ENCODE assay signal across 18 mouse cellular contexts in the genomic region with DNA sequence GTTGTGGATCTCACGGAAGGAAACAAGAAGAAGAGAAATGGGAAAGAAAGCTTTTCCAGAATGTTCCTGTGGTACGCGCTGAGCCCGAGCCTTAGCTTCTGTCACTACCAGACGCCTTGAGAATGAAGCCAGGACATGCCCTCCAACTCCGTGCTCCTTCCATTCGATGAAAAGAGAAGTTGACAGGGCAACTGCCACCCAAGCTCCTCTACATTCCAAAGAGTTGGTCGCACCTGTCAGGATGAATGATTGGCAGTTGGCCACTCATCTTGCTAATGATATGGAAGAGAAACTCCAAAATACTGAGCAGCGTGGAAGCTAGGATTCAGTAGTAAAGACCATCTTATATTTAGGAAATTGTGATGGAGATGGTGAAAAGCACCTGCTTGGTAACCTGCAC.
DNase-seq lines count a peak whose midpoint lies in the region; ATAC-seq and TF ChIP-seq lines count a peak whose summit lies in the region.
"Had no signal": no experiment of that assay in that cellular context is flagged by ENCODE, and none has a peak within 500 bp of the region (broad histone marks: within the 10 kb centered on the region; RNA-seq: fewer than 3 reads in every experiment).

No protein-coding gene starts in this region.

- peak; percentile 79 for ATAC-seq in forebrain, postnatal 0 days
- ATAC-seq in inflammation-experienced regulatory T-cells, adult 6 months, result no peak
- no peak for ATAC-seq in intestine, embryonic 16.5 days

- DNase-seq in cerebellum, adult 11-12 months, result peak; percentile 27
- no peak for DNase-seq in cerebellum, adult 9-10 months
- DNase-seq in left cerebral cortex, postnatal 4 days, result peak; percentile 74
- no peak for DNase-seq in left cerebral cortex, postnatal 10 days (ENCODE audit: extremely low spot score in 1 of 2, low spot score in 2 of 2)
- DNase-seq in cerebellum, adult 18-20 months, result peak; percentile 10 to 24
- DNase-seq in forebrain, postnatal 0 days, result peak; percentile 76
- DNase-seq: adrenal gland, postnatal 25 days; gastrocnemius, adult 2 months; kidney, adult 11 months; kidney, postnatal 10 days; lung, embryonic 14.5 days had no signal

- no peaks in the 10 kb centered on the region for H3K36me3 ChIP-seq in forebrain, postnatal 0 days (ENCODE audit: insufficient read depth)
- no peaks in the 10 kb centered on the region for H3K36me3 ChIP-seq in intestine, embryonic 16.5 days (ENCODE audit: control insufficient read depth, insufficient read depth, low read length)
- H3K36me3 ChIP-seq: embryonic facial prominence, embryonic 12.5 days had no signal

- no peak overlapping the region for H3K27ac ChIP-seq in forebrain, postnatal 0 days (ENCODE audit: low read depth, low read length)
- no peak overlapping the region for H3K27ac ChIP-seq in intestine, embryonic 16.5 days (ENCODE audit: low read length)
- H3K27ac ChIP-seq: embryonic facial prominence, embryonic 12.5 days; gastrocnemius, adult 2 months; stomach, postnatal 0 days had no signal

- WGBS in forebrain, postnatal 0 days, result 41% methylated on average over 9 of the region's 9 CpGs
- WGBS in intestine, embryonic 16.5 days, result 86% methylated on average over 9 of the region's 9 CpGs

- no peaks in the 10 kb centered on the region for H3K27me3 ChIP-seq in forebrain, postnatal 0 days (ENCODE audit: insufficient read depth, low read length)
- no peaks in the 10 kb centered on the region for H3K27me3 ChIP-seq in intestine, embryonic 16.5 days (replicated peaks; ENCODE audit: control insufficient read depth, insufficient read depth, low read length)
- H3K27me3 ChIP-seq: CH12.LX; embryonic facial prominence, embryonic 12.5 days had no signal

- H3K9ac ChIP-seq in forebrain, postnatal 0 days, result no peak overlapping the region
- no peak overlapping the region for H3K9ac ChIP-seq in intestine, embryonic 16.5 days (ENCODE audit: low read depth, low read length)
- H3K9ac ChIP-seq: embryonic facial prominence, embryonic 12.5 days; lung, embryonic 14.5 days had no signal

- H3K4me3 ChIP-seq in forebrain, postnatal 0 days (ENCODE audit: low read depth, low read length), result no peak overlapping the region
- no peak overlapping the region for H3K4me3 ChIP-seq in intestine, embryonic 16.5 days (ENCODE audit: low read length)
- H3K4me3 ChIP-seq: embryonic facial prominence, embryonic 12.5 days; gastrocnemius, adult 2 months had no signal

- H3K9me3 ChIP-seq in forebrain, postnatal 0 days (ENCODE audit: low read length), result no peaks in the 10 kb centered on the region
- no peaks in the 10 kb centered on the region for H3K9me3 ChIP-seq in intestine, embryonic 16.5 days (ENCODE audit: control insufficient read depth, low read length)
- H3K9me3 ChIP-seq: embryonic facial prominence, embryonic 12.5 days had no signal

- intact Hi-C loops in left cerebral cortex, postnatal 4 days (cut with DNase I), result no loop called here
- intact Hi-C loops in left cerebral cortex, postnatal 10 days (cut with DNase I), result loop anchor here (10.0 kb wide), 1 partner anchor 1307 kb away; a partner anchor contains a TSS

- H3K4me1 ChIP-seq in forebrain, postnatal 0 days (ENCODE audit: insufficient read depth), result no peaks in the 10 kb centered on the region
- H3K4me1 ChIP-seq in intestine, embryonic 16.5 days (ENCODE audit: control insufficient read depth, insufficient read depth, low read length), result no peaks in the 10 kb centered on the region
- H3K4me1 ChIP-seq: embryonic facial prominence, embryonic 12.5 days had no signal

- TF ChIP-seq CTCF in forebrain, postnatal 0 days (IDR thresholded peaks at IDR 0.05; ENCODE audit: low read depth), result no peak

- peak overlapping the region; percentile 29 for H3K4me2 ChIP-seq in forebrain, postnatal 0 days (ENCODE audit: low read depth)
- no peak overlapping the region for H3K4me2 ChIP-seq in intestine, embryonic 16.5 days (ENCODE audit: low read depth, low read length)
- H3K4me2 ChIP-seq: embryonic facial prominence, embryonic 12.5 days; heart, embryonic 11.5 days; liver, embryonic 11.5 days; lung, embryonic 14.5 days had no signal

Comparison
In these comparisons a context has a peak if more than half of its experiments do, and no peak if none do; other contexts are left out.
1. DNase-seq: peak in cerebellum, adult 11-12 months (single experiment), left cerebral cortex, postnatal 4 days (single experiment), cerebellum, adult 18-20 months (2 of 2) and forebrain, postnatal 0 days (single experiment); none in cerebellum, adult 9-10 months (single experiment) and left cerebral cortex, postnatal 10 days (0 of 2).